Mouse (Mus musculus): ENCODE data around the gene Ropn1. TPM values are rescaled to one million over a fixed set of nuclear protein-coding genes. Genes with fewer than 3 reads are reported as not detected.

Ropn1 gene
- polyA plus RNA-seq, 1 experiment: 0.33 TPM

- peak; percentile 70 to 75 for DNase-seq
- Histone ChIP-seq H3K4me1 (ENCODE audit: control insufficient read depth, insufficient read depth, low read length) (no peaks in the 10 kb centered on the region), H3K27me3 (ENCODE audit: control insufficient read depth, insufficient read depth, low read length) (no peaks in the 10 kb centered on the region), H3K4me3 (replicated peaks; ENCODE audit: insufficient read depth, low read depth, low read length) (no peak overlapping the region), H3K27ac (ENCODE audit: insufficient read depth, low read length) (no peak overlapping the region)
- WGBS: 1% methylated on average over 20 of the region's 20 CpGs
- TF ChIP-seq POLR2A (IDR thresholded peaks at IDR 0.05; ENCODE audit: borderline replicate concordance, insufficient read depth, low read length) (no peak), CTCF (IDR thresholded peaks at IDR 0.05; ENCODE audit: borderline replicate concordance, insufficient read depth, low read depth, low read length) (peak; percentile 94)
Measured at GRCm38 (mm10) chr16:34667031-34667726, 17.5 kb downstream of the Ropn1 start.

- 88% methylated on average over 9 of the region's 9 CpGs for WGBS
- Histone ChIP-seq H3K4me1 (ENCODE audit: control insufficient read depth, insufficient read depth, low read length) (no peaks in the 10 kb centered on the region), H3K4me3 (replicated peaks; ENCODE audit: insufficient read depth, low read depth, low read length) (no peak overlapping the region), H3K27me3 (ENCODE audit: control insufficient read depth, insufficient read depth, low read length) (no peaks in the 10 kb centered on the region), H3K27ac (ENCODE audit: insufficient read depth, low read length) (no peak overlapping the region)
- no peak for DNase-seq
- no peak for TF ChIP-seq POLR2A (IDR thresholded peaks at IDR 0.05; ENCODE audit: borderline replicate concordance, insufficient read depth, low read length)
- TF ChIP-seq CTCF (IDR thresholded peaks at IDR 0.05; ENCODE audit: borderline replicate concordance, insufficient read depth, low read depth, low read length): no peak
Measured at GRCm38 (mm10) chr16:34668341-34668740, 18.6 kb downstream of the Ropn1 start.

DNA sequence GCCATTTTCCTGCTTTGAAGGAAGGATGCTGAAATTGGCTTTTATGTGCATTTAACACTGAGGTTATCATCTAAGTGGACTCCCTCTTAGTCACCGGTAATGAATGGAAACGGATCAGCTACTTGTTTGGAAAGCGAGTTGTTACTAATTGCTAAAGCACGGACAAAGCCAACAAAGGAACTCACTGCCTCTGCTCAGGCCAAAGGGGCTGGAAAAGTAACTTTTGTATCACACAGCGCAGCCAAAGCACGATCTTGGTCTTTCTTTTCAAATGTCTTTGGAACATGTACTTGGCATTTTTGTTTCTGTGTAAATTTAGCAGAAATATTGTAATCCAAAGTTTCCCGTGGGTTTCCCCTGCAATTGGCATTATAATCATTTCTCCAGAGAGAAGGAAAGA is 22.2 kb downstream of the Ropn1 start:
- Histone ChIP-seq H3K4me3 (replicated peaks; ENCODE audit: insufficient read depth, low read depth, low read length) (no peak overlapping the region), H3K27me3 (ENCODE audit: control insufficient read depth, insufficient read depth, low read length) (no peaks in the 10 kb centered on the region; the same call in 1 of the 2 replicates), H3K4me1 (ENCODE audit: control insufficient read depth, insufficient read depth, low read length) (no peaks in the 10 kb centered on the region), H3K27ac (ENCODE audit: insufficient read depth, low read length) (no peak overlapping the region)
- no peak for TF ChIP-seq CTCF (IDR thresholded peaks at IDR 0.05; ENCODE audit: borderline replicate concordance, insufficient read depth, low read depth, low read length)
- no peak for TF ChIP-seq POLR2A (IDR thresholded peaks at IDR 0.05; ENCODE audit: borderline replicate concordance, insufficient read depth, low read length)
- DNase-seq: no peak
- WGBS: 82% methylated on average over 7 of the region's 7 CpGs

DNA sequence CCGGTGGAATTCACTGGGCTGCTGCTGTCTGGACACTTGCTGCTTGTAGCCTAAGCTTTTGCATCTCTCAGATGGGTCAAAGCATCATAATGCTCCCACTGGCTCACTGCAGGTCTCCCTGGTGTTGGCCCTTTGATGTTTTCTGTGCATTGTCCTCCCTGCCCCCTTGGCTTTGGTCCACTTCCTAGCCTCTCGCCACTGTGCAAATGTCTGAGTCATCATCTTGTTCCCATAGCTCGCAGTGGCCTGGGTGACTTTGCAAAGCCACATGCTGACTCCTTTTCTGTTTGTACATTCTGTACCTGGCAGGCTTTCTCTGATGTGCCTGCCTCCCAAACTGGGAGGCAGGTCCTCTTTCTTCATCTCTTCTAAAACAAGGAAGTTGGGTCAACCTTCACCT is 23.1 kb downstream of the Ropn1 start:
- 35% methylated on average over 3 of the region's 3 CpGs for WGBS
- Histone ChIP-seq H3K4me3 (replicated peaks; ENCODE audit: insufficient read depth, low read depth, low read length) (no peak overlapping the region), H3K27ac (ENCODE audit: insufficient read depth, low read length) (no peak overlapping the region), H3K4me1 (ENCODE audit: control insufficient read depth, insufficient read depth, low read length) (no peaks in the 10 kb centered on the region), H3K27me3 (ENCODE audit: control insufficient read depth, insufficient read depth, low read length) (no peaks in the 10 kb centered on the region; the same call in 1 of the 2 replicates)
- TF ChIP-seq POLR2A (IDR thresholded peaks at IDR 0.05; ENCODE audit: borderline replicate concordance, insufficient read depth, low read length) (no peak), CTCF (IDR thresholded peaks at IDR 0.05; ENCODE audit: borderline replicate concordance, insufficient read depth, low read depth, low read length) (no peak)
- no peak for DNase-seq

DNA sequence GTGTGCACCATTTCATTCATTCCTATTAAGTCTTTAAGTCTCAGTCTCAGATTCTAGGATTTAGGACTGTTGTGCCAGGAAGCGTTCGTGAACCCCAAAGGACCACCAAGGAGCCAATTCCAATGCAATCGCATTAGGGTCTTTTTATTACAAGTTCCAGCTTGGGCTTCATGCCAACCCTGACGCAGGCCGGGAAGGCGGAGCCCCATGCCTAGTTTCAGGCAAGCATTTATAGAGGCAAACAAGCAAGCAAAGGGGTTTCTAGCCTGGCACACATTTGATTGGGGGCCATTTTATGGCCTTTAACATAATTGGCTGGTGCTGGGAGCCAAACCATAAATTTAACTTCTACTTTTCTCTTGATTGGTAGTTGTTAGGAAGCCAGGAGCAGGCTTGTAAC is 24.6 kb downstream of the Ropn1 start:
- no peak for TF ChIP-seq CTCF (IDR thresholded peaks at IDR 0.05; ENCODE audit: borderline replicate concordance, insufficient read depth, low read depth, low read length)
- no peak for TF ChIP-seq POLR2A (IDR thresholded peaks at IDR 0.05; ENCODE audit: borderline replicate concordance, insufficient read depth, low read length)
- no peak overlapping the region for H3K4me3 ChIP-seq (replicated peaks; ENCODE audit: insufficient read depth, low read depth, low read length)
- H3K27ac ChIP-seq (ENCODE audit: insufficient read depth, low read length): no peak overlapping the region
- WGBS: 33% methylated on average over 6 of the region's 6 CpGs
- DNase-seq: no peak
- H3K4me1 ChIP-seq (ENCODE audit: control insufficient read depth, insufficient read depth, low read length): no peaks in the 10 kb centered on the region
- H3K27me3 ChIP-seq (ENCODE audit: control insufficient read depth, insufficient read depth, low read length): no peaks in the 10 kb centered on the region; the same call in 1 of the 2 replicates

DNA sequence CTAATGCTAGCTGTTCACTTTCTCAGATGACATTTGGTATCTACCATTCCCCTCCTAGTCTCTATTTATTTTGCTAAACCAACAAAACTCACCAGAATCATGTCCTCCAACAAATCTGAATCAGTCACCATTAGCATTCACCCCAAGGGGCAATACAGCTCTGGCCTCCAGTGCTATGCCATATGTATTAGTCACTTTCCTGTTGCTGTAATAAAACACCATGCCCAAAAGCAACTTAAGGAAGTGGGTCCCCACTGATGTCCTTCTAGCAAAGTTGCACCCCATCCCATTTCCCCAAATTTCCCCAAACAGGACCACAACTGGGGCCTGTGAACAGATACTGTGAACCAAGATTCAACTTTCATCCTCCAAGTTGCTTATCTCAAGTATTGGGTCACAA is 32.1 kb downstream of the Ropn1 start:
- H3K4me1 ChIP-seq (ENCODE audit: control insufficient read depth, insufficient read depth, low read length): no peaks in the 10 kb centered on the region
- TF ChIP-seq CTCF (IDR thresholded peaks at IDR 0.05; ENCODE audit: borderline replicate concordance, insufficient read depth, low read depth, low read length) (no peak), POLR2A (IDR thresholded peaks at IDR 0.05; ENCODE audit: borderline replicate concordance, insufficient read depth, low read length) (no peak)

GRCm38 (mm10) chr16:34689879-34690278 is 40.2 kb downstream of the Ropn1 start:
- Histone ChIP-seq H3K27ac (ENCODE audit: insufficient read depth, low read length) (no peak overlapping the region), H3K4me3 (replicated peaks; ENCODE audit: insufficient read depth, low read depth, low read length) (no peak overlapping the region), H3K4me1 (ENCODE audit: control insufficient read depth, insufficient read depth, low read length) (no peaks in the 10 kb centered on the region), H3K27me3 (ENCODE audit: control insufficient read depth, insufficient read depth, low read length) (no peaks in the 10 kb centered on the region)
- no peak for TF ChIP-seq CTCF (IDR thresholded peaks at IDR 0.05; ENCODE audit: borderline replicate concordance, insufficient read depth, low read depth, low read length)
- no peak for TF ChIP-seq POLR2A (IDR thresholded peaks at IDR 0.05; ENCODE audit: borderline replicate concordance, insufficient read depth, low read length)
- WGBS: 72% methylated on average over 3 of the region's 3 CpGs
- DNase-seq: no peak

More for the DNA sequence above, 32.1 kb downstream of the Ropn1 start:
- no peak overlapping the region for H3K27ac ChIP-seq (ENCODE audit: insufficient read depth, low read length)
- no peak for DNase-seq
- H3K4me3 ChIP-seq (replicated peaks; ENCODE audit: insufficient read depth, low read depth, low read length): no peak overlapping the region
- H3K27me3 ChIP-seq (ENCODE audit: control insufficient read depth, insufficient read depth, low read length): no peaks in the 10 kb centered on the region; the same call in 1 of the 2 replicates

All from cerebellum, adult 2 months (tissue).